12 mouse cellular contexts compared by ENCODE assay signal in the genomic region with DNA sequence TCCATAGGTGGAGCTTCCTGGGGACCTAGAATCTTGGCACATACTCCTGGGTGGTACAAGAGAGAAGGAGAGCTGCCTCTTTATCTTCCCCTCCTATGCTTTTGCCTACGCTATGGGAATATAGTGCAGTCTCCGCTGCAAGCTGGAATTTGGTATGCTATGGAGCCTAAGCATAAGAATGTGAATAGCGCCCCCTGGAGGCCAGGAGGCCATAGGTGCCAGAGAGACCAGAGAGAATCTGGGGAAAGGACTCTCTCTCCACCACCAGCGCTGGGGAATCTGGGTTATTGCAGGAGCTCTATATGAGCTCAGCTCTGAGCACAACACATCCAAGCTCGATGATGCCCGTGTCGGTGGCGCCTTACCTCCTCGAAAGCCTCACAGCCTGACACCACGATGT. TPM values are rescaled to one million over a fixed set of nuclear protein-coding genes. Genes with fewer than 3 reads are reported as not detected.
DNase-seq lines count a peak whose midpoint lies in the region; TF ChIP-seq lines count a peak whose summit lies in the region.
"Had no signal": no experiment of that assay in that cellular context is flagged by ENCODE, and none has a peak within 500 bp of the region (broad histone marks: within the 10 kb centered on the region; RNA-seq: fewer than 3 reads in every experiment).

No protein-coding gene starts in this region.

- intact Hi-C loops in gastrocnemius, adult 2 months (cut with DNase I), result no loop called here
- intact Hi-C loops in gastrocnemius, postnatal 14 days (cut with DNase I; ENCODE audit: low total_unique reads), result no loop called here

- no peak for TF ChIP-seq POLR2A in spleen, adult 2 months (IDR thresholded peaks at IDR 0.05; ENCODE audit: low read depth, low read length)
- no peak for TF ChIP-seq POLR2A in cortical plate, adult 2 months (IDR thresholded peaks at IDR 0.05; ENCODE audit: extremely low read depth, insufficient read depth, low read length)
- TF ChIP-seq POLR2A in testis, adult 2 months (IDR thresholded peaks at IDR 0.05; ENCODE audit: control insufficient read depth, low read depth, low read length), result no peak

- H3K27me3 ChIP-seq in spleen, adult 2 months (ENCODE audit: control insufficient read depth, insufficient read depth, low read length), result no peaks in the 10 kb centered on the region
- no peaks in the 10 kb centered on the region for H3K27me3 ChIP-seq in testis, adult 2 months (ENCODE audit: control insufficient read depth, insufficient read depth, low read length)
- H3K27me3 ChIP-seq: liver, embryonic 15.5 days had no signal

- peak; percentile 48 for TF ChIP-seq CTCF in gastrocnemius, adult 2 months (IDR thresholded peaks at IDR 0.05)
- peak; percentile 22; the same call in 1 of the 2 replicates for TF ChIP-seq CTCF in spleen, adult 2 months (IDR thresholded peaks at IDR 0.05; ENCODE audit: extremely low read depth, insufficient read depth, insufficient read length, insufficient replicate concordance)
- peak; percentile 22; the same call in 1 of the 2 replicates for TF ChIP-seq CTCF in cortical plate, adult 2 months (IDR thresholded peaks at IDR 0.05; ENCODE audit: extremely low read depth, insufficient read depth, low read length)
- peak; percentile 82 for TF ChIP-seq CTCF in testis, adult 2 months (IDR thresholded peaks at IDR 0.05; ENCODE audit: control insufficient read depth, insufficient read depth, insufficient replicate concordance, low read depth, low read length)

- H3K36me3 ChIP-seq in spleen, adult 2 months (ENCODE audit: control insufficient read depth, insufficient read depth, low read length), result peaks cover 28% of the 10 kb centered on the region
- no peaks in the 10 kb centered on the region for H3K36me3 ChIP-seq in testis, adult 2 months (ENCODE audit: control insufficient read depth, insufficient read depth, low read length)

- no peaks in the 10 kb centered on the region for H3K4me1 ChIP-seq in spleen, adult 2 months (ENCODE audit: control insufficient read depth, insufficient read depth, insufficient read length)
- H3K4me1 ChIP-seq in cortical plate, adult 2 months (ENCODE audit: control insufficient read depth, insufficient read depth, low read length), result no peaks in the 10 kb centered on the region
- peaks cover 3% of the 10 kb centered on the region for H3K4me1 ChIP-seq in testis, adult 2 months (ENCODE audit: control insufficient read depth, insufficient read depth, low read length)

- H3K4me3 ChIP-seq in gastrocnemius, adult 2 months, result no peak overlapping the region
- H3K4me3 ChIP-seq in spleen, adult 2 months (ENCODE audit: extremely low read depth, insufficient read depth, insufficient read length), result no peak overlapping the region
- no peak overlapping the region for H3K4me3 ChIP-seq in cortical plate, adult 2 months (ENCODE audit: insufficient read depth, low read length)
- H3K4me3 ChIP-seq in testis, adult 2 months (ENCODE audit: control insufficient read depth, low read depth, low read length), result no peak overlapping the region
- H3K4me3 ChIP-seq: liver, embryonic 15.5 days had no signal

- no peak for DNase-seq in gastrocnemius, adult 2 months
- DNase-seq in gastrocnemius, postnatal 14 days, result no peak
- DNase-seq in spleen, adult 2 months (ENCODE audit: low read depth in 1 of 2, low spot score in 2 of 2), result no peak
- DNase-seq in spleen, postnatal 14 days (ENCODE audit: low spot score in 2 of 2), result no peak
- no peak for DNase-seq in left cerebral cortex, adult 11 months (ENCODE audit: low spot score)
- no peak for DNase-seq in frontal cortex, postnatal 25 days (ENCODE audit: low spot score in 2 of 2)
- DNase-seq: gastrocnemius, postnatal 10 days; heart, postnatal 4 days had no signal

- WGBS in spleen, adult 2 months, result 95% methylated on average over 10 of the region's 10 CpGs

- no peak overlapping the region for H3K27ac ChIP-seq in gastrocnemius, adult 2 months
- H3K27ac ChIP-seq in spleen, adult 2 months (ENCODE audit: insufficient read depth, low read length), result no peak overlapping the region
- H3K27ac ChIP-seq in cortical plate, adult 2 months (ENCODE audit: insufficient read depth, low read length), result no peak overlapping the region
- H3K27ac ChIP-seq in testis, adult 2 months (ENCODE audit: control insufficient read depth, insufficient read depth, low read depth, low read length), result no peak overlapping the region
- H3K27ac ChIP-seq: liver, embryonic 15.5 days had no signal

RNA-seq across cellular contexts. Expression of a gene that starts 14.0 kb away (rescaled TPM):
- total RNA-seq in gastrocnemius, adult 2 months (2021), result 100 to 1,000 TPM; 126 to 170 TPM
- total RNA-seq in gastrocnemius, postnatal 14 days (2021), result 100 to 1,000 TPM; 136 to 145 TPM
- 52.4 and 66.1 TPM in 2 replicates for polyA plus RNA-seq in spleen, adult 2 months (2012; rRNA removed)
- polyA plus RNA-seq in cortical plate, adult 2 months (2012; rRNA removed), result 100 and 105 TPM in 2 replicates
- polyA plus RNA-seq in testis, adult 2 months (2012; rRNA removed), result 34.3 and 36.5 TPM in 2 replicates

RNA-seq across cellular contexts. Expression of a gene that starts 21.1 kb away (rescaled TPM):
- not detected for total RNA-seq in gastrocnemius, adult 2 months (2021)
- under 1 TPM in 1 of 2 experiments, not detected in 1; 0.13 TPM for total RNA-seq in gastrocnemius, postnatal 14 days (2021)
- polyA plus RNA-seq in spleen, adult 2 months (2012; rRNA removed), result 0.07 and 0.21 TPM in 2 replicates
- polyA plus RNA-seq in cortical plate, adult 2 months (2012; rRNA removed), result 0.15 and 0.19 TPM in 2 replicates
- polyA plus RNA-seq in testis, adult 2 months (2012; rRNA removed), result 0.24 TPM in 1 of 2 replicates, not detected in the other

RNA-seq across cellular contexts. Expression of a gene that starts 50.8 kb away (rescaled TPM):
- 10 to 100 TPM in 1 of 2 experiments, 1 to 10 TPM in 1; 7.1 to 10.1 TPM for total RNA-seq in gastrocnemius, adult 2 months (2021)
- 10 to 100 TPM; 25.9 to 31.8 TPM for total RNA-seq in gastrocnemius, postnatal 14 days (2021)
- 1.9 and 2.1 TPM in 2 replicates for polyA plus RNA-seq in spleen, adult 2 months (2012; rRNA removed)
- polyA plus RNA-seq in cortical plate, adult 2 months (2012; rRNA removed), result 35.9 and 42.1 TPM in 2 replicates
- polyA plus RNA-seq in testis, adult 2 months (2012; rRNA removed), result 6.0 and 6.4 TPM in 2 replicates
- polyA plus RNA-seq: C2C12 had no signal

Comparison
In these comparisons a context has a peak if more than half of its experiments do, and no peak if none do; other contexts are left out.
1. CTCF ChIP-seq: peak in every context shown above with its lines; median percentile 82 in testis, adult 2 months; 48 in gastrocnemius, adult 2 months; 22 in spleen, adult 2 months; 22 in cortical plate, adult 2 months.